Mouse (Mus musculus) testis, postnatal 10 days (tissue): ENCODE results near the gene Myo3a.
"Not testable (repeated sequence)": the region's sequence is repeated elsewhere in the genome, so short reads cannot be mapped to it uniquely, and the experiment has no call there.

ENCODE experiments used
- DNase-seq: peaks from one replicate; pipeline ENCODE4 v3.0.0; 2021; ENCODE audit warnings: low spot score

Gene Myo3a

GRCm38 (mm10) chr2:22227308-22227707, at the start of gene Myo3a:
Gene Myo3a, plus strand, starts transcription at chr2:22227503.
- no peak for DNase-seq

DNA sequence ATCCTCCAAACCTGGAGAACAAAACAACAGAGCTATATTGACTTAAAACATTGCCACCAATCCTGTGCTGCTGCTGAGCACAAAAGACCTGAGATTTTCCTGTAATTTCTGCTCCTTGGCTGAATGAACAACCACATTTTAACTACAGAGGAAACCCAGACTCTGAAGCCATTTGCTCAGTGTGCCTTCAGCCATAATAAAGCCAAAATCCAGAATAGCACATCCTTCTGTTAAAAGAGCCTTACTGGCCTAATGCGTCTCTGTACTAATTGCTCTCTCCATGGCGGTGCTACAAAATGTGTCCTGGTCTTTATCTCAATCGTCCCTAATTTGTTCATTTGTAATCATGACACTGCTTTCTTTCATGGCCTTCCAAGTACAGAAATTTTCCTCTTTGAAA, 23.2 kb downstream of the Myo3a start:
- no peak for DNase-seq

- no peak for DNase-seq
These were observed 23.7 kb downstream of the Myo3a start for GRCm38 (mm10) chr2:22251045-22251444.

DNA sequence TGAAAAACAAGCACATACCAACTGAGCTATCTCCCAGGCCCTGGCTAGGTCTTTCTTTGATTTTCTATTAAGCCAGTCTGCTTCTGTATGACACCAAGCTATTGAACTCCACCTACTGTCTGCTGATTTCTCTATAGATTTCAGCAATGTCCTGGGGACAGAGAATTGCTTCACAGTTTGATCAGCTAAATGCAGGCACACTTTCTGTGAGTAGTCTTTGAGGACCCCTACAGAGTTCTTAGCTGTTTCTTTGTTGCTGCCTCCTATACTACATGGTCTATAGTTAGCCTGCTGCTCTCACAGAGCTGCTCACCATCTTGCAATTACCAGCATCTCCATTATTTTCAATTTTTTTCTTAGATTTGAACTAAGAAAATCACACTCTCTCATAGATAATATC, 28.3 kb downstream of the Myo3a start:
- no peak for DNase-seq

DNA sequence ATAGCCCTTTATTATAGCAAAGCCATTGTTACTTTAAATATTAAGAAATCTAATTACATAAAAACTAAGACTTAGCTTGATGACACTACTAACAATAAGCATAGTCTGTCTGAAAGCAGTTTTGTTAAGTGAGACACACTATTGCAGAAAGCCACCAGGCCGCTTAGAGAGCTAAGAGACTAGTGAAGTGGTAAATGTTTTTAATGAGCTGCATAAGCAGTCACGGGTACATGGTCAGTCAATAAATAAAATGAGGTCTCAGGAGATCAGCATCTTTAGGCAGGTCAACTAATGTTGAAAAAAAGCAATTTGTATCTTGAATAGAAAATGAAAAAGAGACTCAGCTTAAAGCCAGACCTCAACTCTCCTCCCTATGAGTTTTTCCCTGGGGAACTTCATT, 44.3 kb downstream of the Myo3a start:
- DNase-seq = no peak

GRCm38 (mm10) chr2:22285366-22285765, 58.1 kb downstream of the Myo3a start:
- no peak for DNase-seq

- DNase-seq = no peak
These were observed 58.5 kb downstream of the Myo3a start for GRCm38 (mm10) chr2:22285777-22286176.

GRCm38 (mm10) chr2:22293579-22294446, 66.5 kb downstream of the Myo3a start:
- no peak for DNase-seq

- no peak for DNase-seq
These were observed 67.1 kb downstream of the Myo3a start for GRCm38 (mm10) chr2:22294447-22294738.

DNA sequence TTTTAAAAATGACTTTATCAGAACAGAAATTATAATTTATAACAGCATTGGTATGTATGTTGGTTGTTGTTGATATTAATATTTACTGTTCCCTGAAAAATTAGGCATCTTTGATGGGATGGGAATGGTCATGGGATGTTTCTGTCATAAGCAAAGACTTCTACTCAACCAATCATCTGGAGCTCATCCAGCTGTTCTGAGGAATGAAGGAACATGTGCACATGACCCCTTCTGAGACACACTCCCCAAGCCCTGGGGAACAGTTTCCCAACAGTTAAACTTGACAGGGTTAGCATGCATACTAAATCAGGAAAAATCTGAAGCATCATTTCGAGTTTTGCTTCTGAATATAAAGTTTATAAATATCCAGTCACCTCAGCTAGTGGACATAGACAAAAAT, 70.6 kb downstream of the Myo3a start:
- no peak for DNase-seq

GRCm38 (mm10) chr2:22338269-22338857, 111.1 kb downstream of the Myo3a start:
- DNase-seq = peak; percentile 56

DNA sequence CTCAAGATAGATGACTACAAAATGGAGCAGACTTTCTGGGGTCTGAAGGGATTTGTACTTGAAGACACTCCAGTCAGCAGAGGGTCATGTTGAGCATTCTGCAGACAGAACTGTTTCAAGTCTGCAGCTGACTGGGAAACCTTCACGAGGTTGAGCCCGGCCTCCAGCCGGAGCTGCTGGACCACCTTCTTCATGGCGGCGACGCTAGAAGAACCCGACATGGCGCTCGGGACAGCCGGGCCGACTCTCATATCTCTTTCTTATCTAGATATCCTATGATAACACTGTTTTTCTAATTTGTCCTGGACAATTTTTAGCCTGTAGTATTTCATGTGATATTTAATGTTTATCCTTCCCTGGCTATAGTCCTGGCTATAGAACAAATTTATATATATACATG, 183.2 kb downstream of the Myo3a start:
- not testable (repeated sequence) for DNase-seq

GRCm38 (mm10) chr2:22548421-22548820, 321.1 kb downstream of the Myo3a start:
- no peak for DNase-seq

DNA sequence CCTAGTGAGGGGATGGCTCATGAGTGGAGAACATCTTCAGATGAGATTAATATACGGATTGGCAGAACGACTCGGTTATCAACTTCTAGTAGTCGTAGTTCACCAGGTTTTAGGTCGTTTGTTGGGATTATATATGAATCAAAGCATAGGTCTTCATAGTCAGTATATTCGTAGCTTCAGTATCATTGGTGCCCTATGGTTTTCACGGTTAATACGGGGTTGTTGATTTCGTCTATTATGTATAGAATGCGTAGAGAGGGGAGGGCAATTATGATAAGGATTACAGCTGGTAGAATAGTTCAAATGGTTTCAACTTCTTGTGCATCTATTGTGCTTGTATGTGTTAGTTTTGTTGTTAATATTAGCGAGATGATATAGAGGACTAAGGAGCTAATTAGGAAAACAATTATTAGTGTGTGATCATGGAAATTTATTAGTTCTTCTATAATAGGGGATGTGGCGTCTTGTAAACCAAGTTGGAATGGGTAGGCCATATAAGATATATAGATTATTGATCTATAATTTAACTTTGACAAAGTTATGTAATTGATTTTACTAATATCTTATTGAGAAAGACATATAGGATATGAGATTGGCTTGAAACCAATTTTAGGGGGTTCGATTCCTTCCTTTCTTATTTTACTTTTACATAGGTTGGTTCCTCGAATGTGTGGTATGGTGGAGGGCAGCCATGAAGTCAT, 360.3 kb downstream of the Myo3a start:
- DNase-seq = not testable (repeated sequence)

DNA sequence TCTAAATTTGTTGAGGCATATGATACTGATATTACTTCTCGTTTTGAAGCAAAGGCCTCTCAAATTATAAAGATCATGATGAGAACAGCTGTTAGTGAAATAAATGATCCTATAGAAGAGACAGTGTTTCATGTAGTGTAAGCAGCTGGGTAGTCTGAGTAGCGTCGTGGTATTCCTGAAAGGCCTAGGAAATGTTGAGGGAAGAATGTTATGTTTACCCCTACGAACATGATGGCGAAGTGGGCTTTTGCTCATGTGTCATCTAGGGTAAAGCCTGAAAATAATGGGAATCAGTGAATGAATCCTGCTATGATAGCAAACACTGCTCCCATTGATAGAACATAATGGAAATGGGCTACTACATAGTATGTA, 360.9 kb downstream of the Myo3a start:
- DNase-seq = not testable (repeated sequence)

- not testable (repeated sequence) for DNase-seq
These were observed 361.5 kb downstream of the Myo3a start for GRCm38 (mm10) chr2:22588673-22589381.

DNA sequence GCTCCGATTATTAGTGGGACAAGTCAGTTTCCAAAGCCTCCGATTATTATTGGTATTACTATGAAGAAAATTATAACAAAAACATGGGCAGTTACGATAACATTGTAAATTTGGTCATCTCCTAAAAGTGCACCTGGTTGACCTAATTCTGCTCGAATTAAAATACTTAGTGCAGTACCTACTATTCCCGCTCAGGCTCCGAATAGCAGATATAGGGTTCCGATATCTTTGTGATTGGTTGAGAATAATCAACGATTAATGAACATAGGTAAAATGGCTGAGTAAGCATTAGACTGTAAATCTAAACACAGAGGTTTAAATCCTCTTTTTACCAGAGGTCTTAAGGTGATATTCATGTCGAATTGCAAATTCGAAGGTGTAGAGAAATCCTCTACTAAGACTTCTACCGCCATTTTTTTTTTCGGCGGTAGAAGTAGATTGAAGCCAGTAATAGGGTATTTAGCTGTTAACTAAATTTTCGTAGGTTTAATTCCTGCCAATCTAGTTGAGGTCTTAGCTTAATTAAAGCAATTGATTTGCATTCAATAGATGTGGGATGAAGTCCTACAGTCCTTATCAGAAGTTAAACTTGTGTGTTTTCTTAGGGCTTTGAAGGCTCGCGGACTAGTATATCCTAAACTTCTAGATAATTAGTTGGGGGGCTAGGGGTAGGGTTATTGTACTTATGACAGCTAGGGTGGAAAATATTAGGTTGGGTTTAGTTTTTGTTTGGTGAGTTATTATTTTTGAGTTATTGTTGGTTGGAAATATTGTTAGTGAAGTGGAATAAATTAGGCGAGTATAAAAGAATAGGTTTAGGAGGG, 362.3 kb downstream of the Myo3a start:
- not testable (repeated sequence) for DNase-seq

- no peak for DNase-seq
These were observed 362.8 kb downstream of the Myo3a start for GRCm38 (mm10) chr2:22590206-22590490.

GRCm38 (mm10) chr2:22617951-22618350, 390.6 kb downstream of the Myo3a start:
- no peak for DNase-seq

DNA sequence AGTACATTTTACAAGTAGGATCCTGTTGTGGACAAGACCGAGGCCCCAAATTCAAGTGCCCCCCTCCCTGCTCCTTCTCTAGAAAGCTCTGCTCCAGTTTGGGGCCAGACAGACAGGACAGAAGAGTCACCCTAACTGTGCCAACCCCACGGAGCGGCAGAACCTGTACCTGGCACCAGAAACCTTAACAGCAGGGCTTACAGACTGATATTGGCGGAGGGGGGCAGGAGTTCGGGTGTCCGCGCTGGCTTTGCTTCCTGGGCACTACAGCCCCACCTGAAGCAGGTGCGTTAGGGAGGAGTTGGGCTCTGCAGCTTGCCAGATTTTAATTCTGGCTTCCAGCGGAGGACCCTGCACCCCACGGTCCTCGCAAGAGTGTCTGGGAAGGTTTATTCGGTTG, 392.1 kb downstream of the Myo3a start:
- DNase-seq = no peak

- DNase-seq = no peak
These were observed 392.7 kb downstream of the Myo3a start for GRCm38 (mm10) chr2:22620030-22620429.

- DNase-seq = no peak
These were observed 393.2 kb downstream of the Myo3a start for GRCm38 (mm10) chr2:22620534-22620933.
